ENCODE assay signal across 8 mouse cellular contexts in genomic region chr11:20201661-20202101, GRCm38 (mm10). TPM values are rescaled to one million over a fixed set of nuclear protein-coding genes. Genes with fewer than 3 reads are reported as not detected.
DNase-seq lines count a peak whose midpoint lies in the region; ATAC-seq lines count a peak whose summit lies in the region.

No protein-coding gene starts in this region.

- DNase-seq in layer of hippocampus, adult 11-12 months (ENCODE audit: low spot score), result peak; percentile 49
- no peak for DNase-seq in layer of hippocampus, adult 9-10 months (ENCODE audit: low spot score)
- peak; percentile 58 to 64 for DNase-seq in adrenal gland, postnatal 36 days
- DNase-seq in hindbrain, embryonic 14.5 days (ENCODE audit: low spot score), result no peak
- no peak for DNase-seq in midbrain, embryonic 10.5 days (ENCODE audit: low spot score)
- DNase-seq in telencephalon, adult 2 months (ENCODE audit: low read depth, low spot score), result peak; percentile 23

- H3K4me1 ChIP-seq in forebrain, embryonic 12.5 days, result peaks cover 38% of the 10 kb centered on the region
- H3K4me1 ChIP-seq in hindbrain, embryonic 14.5 days (replicated peaks; ENCODE audit: control insufficient read depth, insufficient read depth, low read length), result peaks cover 42% of the 10 kb centered on the region
- peaks cover 27% of the 10 kb centered on the region for H3K4me1 ChIP-seq in limb, embryonic 12.5 days (replicated peaks)
- peaks cover 27% of the 10 kb centered on the region for H3K4me1 ChIP-seq in midbrain, embryonic 10.5 days

- H3K36me3 ChIP-seq in forebrain, embryonic 12.5 days (replicated peaks), result no peaks in the 10 kb centered on the region
- no peaks in the 10 kb centered on the region for H3K36me3 ChIP-seq in hindbrain, embryonic 14.5 days (replicated peaks; ENCODE audit: control insufficient read depth, insufficient read depth)
- no peaks in the 10 kb centered on the region for H3K36me3 ChIP-seq in limb, embryonic 12.5 days
- H3K36me3 ChIP-seq in midbrain, embryonic 10.5 days, result 0 out of 2 replicates have a peak, but pooled peaks cover 4% of the 10 kb centered on the region

- peak overlapping the region; percentile 96 for H3K9ac ChIP-seq in forebrain, embryonic 12.5 days
- peak overlapping the region; percentile 98 for H3K9ac ChIP-seq in hindbrain, embryonic 14.5 days
- H3K9ac ChIP-seq in limb, embryonic 12.5 days (replicated peaks), result peak overlapping the region; percentile 96

- peak overlapping the region; percentile 97 for H3K27ac ChIP-seq in forebrain, embryonic 12.5 days
- peak overlapping the region; percentile 98 for H3K27ac ChIP-seq in hindbrain, embryonic 14.5 days
- peak overlapping the region; percentile 97 for H3K27ac ChIP-seq in limb, embryonic 12.5 days
- peak overlapping the region; percentile 97 for H3K27ac ChIP-seq in midbrain, embryonic 10.5 days (replicated peaks)

- H3K4me3 ChIP-seq in forebrain, embryonic 12.5 days (replicated peaks), result peak overlapping the region; percentile 98
- H3K4me3 ChIP-seq in hindbrain, embryonic 14.5 days (replicated peaks; ENCODE audit: low read length), result peak overlapping the region; percentile 100
- peak overlapping the region; percentile 99 for H3K4me3 ChIP-seq in limb, embryonic 12.5 days (replicated peaks)
- peak overlapping the region; percentile 86 for H3K4me3 ChIP-seq in midbrain, embryonic 10.5 days

- peak overlapping the region; percentile 62 for H3K4me2 ChIP-seq in forebrain, embryonic 12.5 days
- peak overlapping the region; percentile 83 for H3K4me2 ChIP-seq in hindbrain, embryonic 14.5 days (replicated peaks)
- peak overlapping the region; percentile 75 for H3K4me2 ChIP-seq in limb, embryonic 12.5 days

- no peaks in the 10 kb centered on the region for H3K27me3 ChIP-seq in forebrain, embryonic 12.5 days
- H3K27me3 ChIP-seq in hindbrain, embryonic 14.5 days (ENCODE audit: control insufficient read depth, insufficient read depth, low read length), result no peaks in the 10 kb centered on the region
- no peaks in the 10 kb centered on the region for H3K27me3 ChIP-seq in limb, embryonic 12.5 days
- no peaks in the 10 kb centered on the region for H3K27me3 ChIP-seq in midbrain, embryonic 10.5 days (ENCODE audit: low read depth, poor library complexity, severe bottlenecking)

- 1% methylated on average over 40 of the region's 40 CpGs for WGBS in forebrain, embryonic 12.5 days
- under 1% methylated on average over 37 of the region's 40 CpGs for WGBS in hindbrain, embryonic 14.5 days
- WGBS in limb, embryonic 12.5 days, result under 1% methylated on average over 39 of the region's 40 CpGs
- under 1% methylated on average over 38 of the region's 40 CpGs for WGBS in midbrain, embryonic 10.5 days

- H3K9me3 ChIP-seq in forebrain, embryonic 12.5 days, result no peaks in the 10 kb centered on the region
- no peaks in the 10 kb centered on the region for H3K9me3 ChIP-seq in hindbrain, embryonic 14.5 days (ENCODE audit: control insufficient read depth, low read length)
- H3K9me3 ChIP-seq in limb, embryonic 12.5 days, result no peaks in the 10 kb centered on the region
- no peaks in the 10 kb centered on the region for H3K9me3 ChIP-seq in midbrain, embryonic 10.5 days (replicated peaks)

- ATAC-seq in forebrain, embryonic 12.5 days (ENCODE audit: low FRiP score), result peak; percentile 34
- ATAC-seq in hindbrain, embryonic 14.5 days (ENCODE audit: low FRiP score), result peak; percentile 5
- peak; percentile 32 for ATAC-seq in limb, embryonic 12.5 days (ENCODE audit: insufficient number of reproducible peaks, insufficient read depth, low FRiP score, low TSS enrichment, low read depth)

RNA-seq across cellular contexts. Expression of gene Rab1a, which starts 0.4 kb away (rescaled TPM):
- 100 to 1,000 TPM; 173 to 176 TPM for total RNA-seq in adrenal gland, postnatal 36 days (2021)
- 270 and 283 TPM in 2 replicates for polyA plus RNA-seq in forebrain, embryonic 12.5 days (2016; fragmentation: Nextera tagmentation; extraction: Ambion mirVana)
- 284 and 292 TPM in 2 replicates for polyA plus RNA-seq in hindbrain, embryonic 14.5 days (2014; fragmentation: Nextera tagmentation; extraction: Ambion mirVana)
- polyA plus RNA-seq in limb, embryonic 12.5 days (2016; fragmentation: Nextera tagmentation; extraction: Ambion mirVana), result 229 and 230 TPM in 2 replicates
- polyA plus RNA-seq in midbrain, embryonic 10.5 days (2016; fragmentation: Nextera tagmentation; extraction: Ambion mirVana), result 219 and 222 TPM in 2 replicates

RNA-seq across cellular contexts. Expression of gene Cep68, which starts 47.5 kb away (rescaled TPM):
- total RNA-seq in adrenal gland, postnatal 36 days (2021), result 10 to 100 TPM; 18.6 to 24.1 TPM
- polyA plus RNA-seq in forebrain, embryonic 12.5 days (2016; fragmentation: Nextera tagmentation; extraction: Ambion mirVana), result 36.3 and 41.2 TPM in 2 replicates
- polyA plus RNA-seq in hindbrain, embryonic 14.5 days (2014; fragmentation: Nextera tagmentation; extraction: Ambion mirVana), result 28.7 and 29.6 TPM in 2 replicates
- 42.6 and 44.8 TPM in 2 replicates for polyA plus RNA-seq in limb, embryonic 12.5 days (2016; fragmentation: Nextera tagmentation; extraction: Ambion mirVana)
- polyA plus RNA-seq in midbrain, embryonic 10.5 days (2016; fragmentation: Nextera tagmentation; extraction: Ambion mirVana), result 38.1 and 43.2 TPM in 2 replicates

Comparison
In these comparisons a context has a peak if more than half of its experiments do, and no peak if none do; other contexts are left out.
1. DNase-seq: peak in layer of hippocampus, adult 11-12 months (single experiment), adrenal gland, postnatal 36 days (2 of 2) and telencephalon, adult 2 months (single experiment); none in layer of hippocampus, adult 9-10 months (single experiment), hindbrain, embryonic 14.5 days (single experiment) and midbrain, embryonic 10.5 days (single experiment).
2. Peak in every context shown above with its lines, with median percentiles within 50 percentile points of each other: ATAC-seq, H3K27ac ChIP-seq, H3K4me2 ChIP-seq, H3K4me3 ChIP-seq and H3K9ac ChIP-seq.